Mouse (Mus musculus) thymus, postnatal 4 days (tissue): Measurements from ENCODE around the gene Tfrc.

Experiments
- DNase-seq: peaks from one replicate; pipeline ENCODE4 v3.0.0; 2021

Tfrc gene

DNA sequence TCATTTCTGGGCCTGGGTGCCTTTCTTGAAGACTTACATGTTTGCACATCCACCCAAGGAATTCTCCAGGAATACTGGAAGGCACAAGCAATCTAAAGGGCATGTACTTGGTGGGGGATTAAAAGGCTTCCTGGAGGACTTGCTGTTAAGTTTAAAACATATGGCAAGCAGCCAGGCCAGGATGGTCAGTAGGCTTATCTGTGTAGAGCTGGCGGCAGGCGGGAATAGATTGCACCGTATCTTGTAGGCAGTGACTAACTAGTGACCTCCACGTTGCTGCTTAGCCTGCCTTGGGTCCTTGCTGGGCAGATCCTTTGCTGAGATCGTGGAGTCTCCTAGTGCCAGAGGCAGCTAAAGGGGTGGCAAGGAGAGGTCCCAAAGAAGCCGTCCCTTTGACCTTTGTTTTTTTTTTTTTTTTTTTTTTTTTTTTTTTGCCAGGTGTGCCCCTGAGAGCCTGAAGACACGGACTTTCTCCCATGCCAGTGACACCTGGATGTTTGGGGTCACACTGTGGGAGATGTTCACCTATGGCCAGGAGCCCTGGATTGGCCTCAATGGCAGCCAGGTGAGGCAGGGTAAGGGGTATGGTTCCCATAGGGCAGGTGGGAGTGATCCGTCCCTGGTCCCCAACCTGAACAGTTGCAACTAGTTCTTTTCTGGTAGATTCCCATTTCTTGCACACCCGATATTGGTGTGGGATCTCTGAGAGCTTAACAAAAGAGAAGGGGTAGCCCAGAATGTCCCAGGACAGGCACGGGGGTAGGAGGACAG, 61.8 kb downstream of the Tfrc start:
- no peak for DNase-seq

DNA sequence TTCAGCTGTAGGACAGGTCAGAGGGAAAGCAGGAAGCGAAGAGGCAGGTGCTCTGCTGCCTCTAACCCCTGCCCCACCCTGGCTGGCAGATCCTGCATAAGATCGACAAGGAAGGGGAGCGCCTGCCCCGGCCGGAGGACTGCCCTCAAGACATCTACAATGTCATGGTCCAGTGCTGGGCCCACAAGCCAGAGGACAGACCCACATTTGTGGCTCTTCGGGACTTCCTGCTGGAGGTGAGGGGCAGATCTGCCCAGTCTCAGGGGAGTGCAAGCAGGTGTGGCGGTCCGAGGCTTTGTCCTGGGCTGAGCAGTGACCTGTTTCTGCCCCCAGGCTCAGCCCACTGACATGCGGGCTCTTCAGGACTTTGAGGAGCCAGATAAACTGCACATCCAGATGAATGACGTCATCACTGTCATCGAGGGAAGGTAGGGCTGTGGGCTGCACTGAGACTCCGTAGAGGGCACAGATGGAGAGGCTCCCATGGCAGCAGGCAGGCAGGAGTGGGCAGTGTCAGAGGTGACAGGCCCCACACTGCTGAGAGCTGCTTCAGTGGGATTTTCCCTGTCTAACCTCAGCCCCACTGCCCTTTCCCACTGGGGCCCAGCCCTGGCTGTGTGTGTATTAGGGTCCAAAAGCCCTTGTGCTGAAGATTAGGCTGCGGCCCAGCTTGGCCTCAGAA, 62.6 kb downstream of the Tfrc start:
- DNase-seq, result no peak

DNA sequence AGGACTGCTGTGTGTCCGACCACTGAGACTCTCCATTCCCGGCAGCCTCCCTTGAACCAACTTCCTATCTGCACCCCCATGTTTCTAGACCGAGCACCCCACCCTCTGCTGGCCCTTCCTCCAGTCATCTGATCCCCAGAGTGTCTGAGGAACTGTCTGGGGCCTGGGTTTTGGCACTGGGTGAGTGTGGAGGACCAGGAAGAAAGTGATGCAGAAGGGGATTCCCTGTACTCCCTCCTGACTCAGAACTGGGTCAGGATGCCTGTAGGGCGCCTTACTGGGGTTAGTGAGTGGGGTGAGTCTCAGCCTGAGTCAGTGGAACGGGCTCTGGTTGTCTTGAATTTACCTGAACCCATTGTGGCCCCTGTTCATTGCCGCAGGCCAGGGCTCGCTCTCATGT, 63.5 kb downstream of the Tfrc start:
- DNase-seq, result no peak

DNA sequence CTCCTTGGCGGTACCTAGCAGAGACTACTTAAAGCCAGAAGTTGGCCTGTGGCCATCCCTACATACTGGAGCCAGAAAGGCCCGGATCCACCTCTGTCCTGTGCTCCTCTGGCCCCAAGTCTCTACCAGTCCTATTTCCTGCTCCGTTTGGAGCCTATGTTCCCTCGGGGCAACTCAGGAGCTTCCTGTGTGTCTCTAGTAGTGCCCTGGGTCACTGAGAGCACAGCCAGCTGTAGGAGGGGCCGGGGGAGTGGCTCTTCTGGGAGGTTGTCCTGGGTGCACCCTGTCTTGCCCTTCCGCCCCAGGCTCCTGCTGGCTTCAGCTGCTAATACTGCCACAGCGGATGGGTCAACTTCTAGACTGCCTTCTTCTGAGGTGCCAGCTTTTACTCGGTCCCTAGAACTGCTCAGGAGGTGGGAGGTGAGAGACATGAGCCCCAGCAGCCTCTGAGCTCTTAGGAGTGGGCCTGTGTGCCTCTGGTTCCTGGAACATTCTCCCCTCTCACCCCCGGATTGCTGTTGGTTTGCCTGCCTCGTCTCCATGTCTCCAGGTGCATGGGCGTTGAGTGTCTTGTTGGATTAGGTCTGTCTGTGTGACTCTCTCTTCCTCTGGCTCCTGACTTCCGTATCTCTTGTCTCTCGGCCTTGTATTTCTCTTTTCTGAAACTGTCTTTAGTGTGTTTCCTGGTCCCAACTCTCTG, 64.3 kb downstream of the Tfrc start:
- DNase-seq, result no peak

DNA sequence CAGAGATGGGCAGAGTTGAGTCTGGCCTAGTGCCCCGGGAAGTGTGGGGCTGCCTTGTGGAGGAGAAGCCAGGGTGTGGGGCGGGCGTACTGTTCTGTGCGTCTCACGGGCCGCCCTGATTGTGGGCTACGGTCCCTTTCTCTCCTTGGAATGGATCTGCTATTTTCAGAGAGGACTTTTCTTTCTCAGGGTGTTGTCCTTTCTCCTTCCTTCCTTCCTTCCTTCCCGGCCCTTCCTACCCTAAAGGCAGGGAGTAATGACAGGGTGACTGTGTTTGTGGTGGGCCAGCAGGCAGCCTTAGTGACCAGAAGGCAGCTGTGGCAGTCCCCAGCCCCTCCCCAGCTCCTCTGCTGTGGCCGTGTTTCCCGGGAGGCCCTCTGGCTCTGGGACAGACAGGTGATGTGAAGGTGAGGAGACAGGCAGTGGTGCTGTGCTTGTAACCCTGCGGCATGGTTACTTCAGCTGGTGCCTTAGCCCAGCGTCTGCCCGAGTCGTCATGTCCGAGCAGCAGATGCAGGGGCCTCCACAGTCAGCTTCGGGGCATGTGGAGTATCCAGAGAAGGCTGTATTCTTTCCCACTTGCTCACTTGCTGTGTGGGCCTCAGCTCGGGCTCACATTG, 65.5 kb downstream of the Tfrc start:
- DNase-seq, result no peak

DNA sequence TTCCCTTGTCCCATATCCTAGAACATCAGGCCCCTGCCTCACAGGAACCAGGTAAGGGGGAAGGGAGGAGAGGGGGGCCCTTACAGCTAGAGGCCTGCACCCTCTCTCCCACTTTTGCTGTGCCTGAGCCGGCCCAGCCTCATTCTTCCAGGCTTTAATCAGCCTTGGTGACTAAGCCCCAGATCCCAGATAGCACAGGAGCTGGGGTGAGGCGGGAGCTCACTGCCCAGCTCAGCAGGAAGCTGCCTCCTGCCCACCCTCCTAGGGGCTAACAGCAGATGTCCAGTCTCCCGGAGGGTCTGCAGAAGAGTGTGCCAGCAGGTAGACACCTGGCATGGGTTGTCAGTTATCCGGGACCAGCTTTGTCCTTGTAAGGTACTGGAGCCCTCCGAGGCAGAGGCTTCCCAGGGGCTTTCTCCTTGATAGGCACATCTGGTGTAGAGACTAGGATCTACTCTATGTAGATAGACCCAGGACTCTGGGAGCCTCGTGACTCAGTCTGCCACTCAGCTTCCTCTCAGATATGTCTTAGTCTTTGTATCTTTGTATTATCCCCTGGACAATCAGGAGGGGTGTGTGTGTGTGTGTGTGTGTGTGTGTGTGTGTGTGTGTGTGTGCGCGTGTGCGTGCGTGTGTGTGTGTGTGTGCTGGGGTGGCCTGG, 68.5 kb downstream of the Tfrc start:
- DNase-seq, result no peak

DNA sequence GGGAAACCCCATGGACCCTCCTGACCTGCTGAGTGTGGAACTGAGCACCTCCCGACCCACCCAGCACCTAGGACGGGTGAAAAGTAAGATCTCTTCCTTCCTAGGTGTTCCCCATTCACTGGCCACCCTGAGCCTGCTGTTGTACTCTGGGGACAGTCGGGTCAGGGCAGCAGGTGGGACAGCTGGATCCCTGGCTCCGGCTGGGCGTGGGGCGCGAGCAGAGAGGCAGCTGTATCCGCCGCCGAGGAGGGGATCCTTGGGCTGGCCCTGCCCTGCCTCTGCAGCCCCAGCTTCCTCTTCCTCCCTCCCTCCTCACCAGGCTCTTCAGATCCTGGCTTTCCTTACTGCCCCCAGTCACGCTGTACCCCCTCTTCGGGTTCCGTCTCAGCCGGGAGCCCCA, 69.2 kb downstream of the Tfrc start:
- DNase-seq, result no peak

DNA sequence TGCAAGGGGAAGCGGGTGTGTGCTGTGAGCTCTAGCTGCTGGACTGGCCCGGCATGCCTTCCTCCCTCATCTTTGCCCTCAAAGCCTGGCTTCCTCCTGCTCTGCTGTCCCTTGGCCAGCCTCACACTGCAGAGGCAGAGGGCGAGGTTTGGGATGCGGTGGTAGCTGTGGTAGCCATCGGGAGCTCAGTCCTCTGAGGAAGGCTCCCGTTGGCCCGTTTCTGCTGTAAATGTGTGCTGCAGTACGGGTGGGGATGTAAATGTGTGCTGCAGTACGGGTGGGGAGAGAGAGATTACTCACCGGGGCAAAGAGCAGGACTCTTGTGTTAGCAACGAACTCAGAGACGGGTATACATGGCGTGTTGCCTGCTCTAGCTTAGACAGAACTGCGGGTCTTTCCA, 70.1 kb downstream of the Tfrc start:
- no peak for DNase-seq

DNA sequence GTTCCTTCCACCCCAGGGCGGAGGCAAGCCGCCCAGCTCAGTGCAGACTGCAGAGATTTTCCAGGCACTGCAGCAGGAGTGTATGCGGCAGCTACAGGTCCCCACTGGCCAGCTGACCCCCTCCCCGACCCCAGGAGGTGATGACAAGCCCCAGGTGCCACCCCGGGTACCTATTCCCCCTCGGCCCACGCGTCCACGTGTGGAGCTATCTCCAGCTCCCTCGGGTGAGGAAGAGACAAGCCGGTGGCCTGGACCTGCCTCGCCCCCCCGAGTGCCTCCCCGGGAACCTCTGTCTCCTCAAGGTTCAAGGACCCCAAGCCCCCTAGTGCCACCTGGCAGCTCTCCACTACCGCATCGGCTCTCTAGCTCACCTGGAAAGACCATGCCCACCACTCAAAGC, 71.3 kb downstream of the Tfrc start:
- DNase-seq, result peak; percentile 30

DNA sequence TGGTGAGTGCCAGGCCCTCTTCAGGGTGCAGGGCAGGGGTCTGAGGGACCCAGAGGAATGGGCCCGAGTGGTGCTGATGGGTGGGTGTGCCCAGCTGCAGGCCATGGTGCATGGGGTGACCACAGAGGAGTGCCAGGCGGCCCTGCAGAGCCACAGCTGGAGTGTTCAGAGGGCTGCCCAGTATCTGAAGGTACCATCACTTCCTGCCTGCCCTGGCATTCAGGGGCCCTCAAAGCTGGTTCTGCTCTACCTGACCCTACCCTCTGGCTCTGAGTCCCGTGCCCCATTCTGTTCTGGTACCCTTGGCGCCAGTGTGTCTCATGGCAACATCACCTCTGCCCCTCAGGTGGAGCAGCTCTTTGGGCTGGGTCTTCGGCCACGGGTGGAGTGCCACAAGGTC, 72.1 kb downstream of the Tfrc start:
- peak; percentile 11 for DNase-seq

DNA sequence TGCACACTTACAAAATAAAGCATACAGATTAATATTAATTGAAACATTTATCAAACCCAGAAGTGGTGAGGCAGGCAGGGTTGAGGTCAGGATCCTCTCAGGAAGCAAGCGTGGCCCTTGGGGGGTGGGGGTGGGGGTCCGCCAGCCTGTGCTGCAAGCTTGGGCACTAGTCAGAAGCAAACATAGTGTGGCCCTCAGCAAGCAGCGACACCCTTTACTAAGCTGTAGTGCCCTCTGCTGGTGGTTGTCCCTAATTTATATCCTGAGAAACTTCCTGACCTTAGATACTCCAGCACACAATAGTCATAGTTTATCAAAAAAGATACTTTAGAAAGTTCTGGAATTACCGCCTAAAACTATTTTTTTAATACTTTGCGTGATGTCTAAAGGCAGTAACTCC, 73.5 kb downstream of the Tfrc start:
- peak; percentile 88 for DNase-seq
